Mouse (Mus musculus) kidney, postnatal 36 days (tissue): Measurements from ENCODE around the gene Abcd4.

Experiments used
- DNase-seq, 2 experiments: peaks; one replicate each; pipeline ENCODE4 v3.0.0; 2021 to 2022; ENCODE audit warnings: mixed read lengths in 2 of 2

Gene Abcd4

DNA sequence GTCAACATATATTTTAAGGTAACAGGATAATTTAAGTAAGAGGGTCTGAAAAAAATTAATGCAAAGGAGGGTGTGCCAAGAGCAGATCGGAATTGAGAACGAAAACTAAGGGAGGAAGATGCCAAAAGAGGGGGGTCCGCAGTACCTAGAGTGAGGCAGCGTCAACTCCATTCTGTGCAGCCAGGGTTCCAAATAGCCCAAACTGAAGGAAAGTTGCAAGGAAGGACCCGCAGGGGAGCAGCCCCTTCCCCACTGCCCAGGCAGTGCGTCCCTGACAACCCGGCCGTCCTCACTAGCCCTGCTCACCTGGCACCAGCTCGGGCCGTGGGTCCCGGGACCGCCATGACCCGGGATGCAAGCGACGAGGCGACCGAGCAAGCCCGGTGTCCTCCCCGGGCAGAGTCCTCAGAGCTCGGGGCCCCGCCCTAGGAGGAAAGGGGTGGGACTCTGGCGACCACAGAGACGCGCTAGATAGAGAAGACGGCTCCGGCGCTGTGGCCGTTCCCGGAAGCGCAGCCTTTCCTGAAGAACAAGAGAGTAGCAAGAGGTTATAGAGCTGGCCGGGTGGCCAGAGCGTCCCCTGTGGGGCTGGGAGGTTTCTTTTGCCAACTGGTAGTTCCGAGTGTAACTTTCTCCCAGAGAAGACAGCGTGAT is at the start of gene Abcd4:
Gene Abcd4, minus strand, starts transcription at position 437 of the 654 bp plus-strand sequence.
- peak; percentile 97 to 98 for DNase-seq

GRCm38 (mm10) chr12:84653912-84654311 is 36.7 kb upstream of the Abcd4 start:
- peak; percentile 29 to 79 for DNase-seq

DNA sequence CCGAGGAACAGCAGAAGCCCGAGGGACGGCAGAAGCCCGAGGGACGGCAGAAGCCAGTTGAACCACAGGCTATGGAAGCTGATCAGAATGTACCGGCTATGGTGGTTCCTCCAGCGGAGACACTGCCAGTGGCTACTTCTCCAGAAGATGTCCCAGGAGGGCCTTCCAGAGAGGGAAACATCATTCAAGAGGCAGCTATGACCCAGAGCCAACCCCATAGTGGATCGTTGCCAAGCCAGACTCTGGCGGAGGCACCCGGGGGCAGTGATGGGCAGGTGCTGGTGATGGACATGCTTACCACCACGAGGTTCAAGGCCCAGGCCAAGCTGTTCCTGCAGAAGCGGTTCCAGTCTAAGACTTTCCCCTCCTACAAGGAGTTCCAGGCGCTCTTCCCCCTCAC is 33.0 kb upstream of the Abcd4 start:
- no peak for DNase-seq

- no peak for DNase-seq
Observed at GRCm38 (mm10) chr12:84640654-84641053, 23.4 kb upstream of the Abcd4 start, which contains the start of gene Vrtn. TSS of gene Vrtn (plus strand) at chr12:84641019.

DNA sequence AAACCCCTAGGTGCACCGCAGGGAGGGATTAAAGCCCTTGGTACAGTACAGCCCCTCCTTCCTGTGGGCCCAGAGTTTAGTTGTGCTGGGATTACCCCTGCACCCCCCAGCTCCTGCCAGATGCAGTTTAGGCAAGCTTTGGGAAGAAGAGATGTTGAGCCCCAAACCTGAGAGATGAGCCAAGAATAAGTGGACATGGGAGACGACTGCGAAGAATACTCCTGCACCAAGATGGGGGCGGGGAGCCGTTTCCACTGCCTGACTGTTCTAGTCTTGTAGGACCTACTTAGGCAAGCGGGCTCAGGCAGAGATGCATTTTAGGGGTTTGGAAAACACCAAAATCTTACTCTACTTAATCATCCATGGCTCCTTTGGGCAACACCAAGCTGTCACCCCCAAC is 23.0 kb upstream of the Abcd4 start:
- DNase-seq, result no peak

DNA sequence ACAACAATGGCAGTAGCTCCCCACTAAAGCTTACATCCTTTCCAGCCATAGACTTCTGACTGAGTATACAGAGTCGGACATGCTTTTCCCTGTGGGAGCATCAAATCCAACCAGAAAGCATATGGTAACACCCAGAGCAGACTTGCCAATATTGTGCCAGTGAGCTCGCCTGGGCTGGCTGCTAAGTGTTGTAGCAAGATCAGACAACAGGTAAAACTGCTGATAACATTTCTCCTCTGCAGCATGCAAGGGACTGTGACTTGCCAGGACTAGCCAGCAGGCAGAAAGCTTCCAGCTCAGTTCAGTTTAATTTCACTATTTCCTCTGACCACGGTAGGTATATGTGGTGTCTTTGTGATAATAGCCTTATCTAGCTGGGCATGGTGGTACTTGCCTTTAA is 14.7 kb upstream of the Abcd4 start:
- no peak for DNase-seq

DNA sequence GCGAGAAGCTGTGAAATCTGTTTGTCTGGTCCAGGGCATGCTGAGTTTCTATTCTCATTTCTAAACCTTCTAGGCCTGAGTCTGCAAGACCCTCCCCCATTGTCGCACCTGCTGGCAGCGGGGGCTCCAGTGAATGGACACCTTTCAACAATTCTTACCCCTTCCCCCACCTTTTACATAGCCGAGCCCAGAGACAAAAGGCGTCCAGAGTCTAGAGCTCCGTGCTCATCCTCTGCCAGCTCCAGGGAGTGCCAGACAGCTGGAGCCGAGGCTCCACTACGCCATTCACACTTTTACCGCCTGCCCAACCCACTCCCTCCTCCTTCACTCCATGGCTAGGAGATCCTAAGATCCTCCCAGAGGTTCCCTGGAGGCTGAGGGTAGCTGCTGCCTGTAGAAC is 7.9 kb upstream of the Abcd4 start:
- peak in 1 of 2 experiments; percentile 30 for DNase-seq

DNA sequence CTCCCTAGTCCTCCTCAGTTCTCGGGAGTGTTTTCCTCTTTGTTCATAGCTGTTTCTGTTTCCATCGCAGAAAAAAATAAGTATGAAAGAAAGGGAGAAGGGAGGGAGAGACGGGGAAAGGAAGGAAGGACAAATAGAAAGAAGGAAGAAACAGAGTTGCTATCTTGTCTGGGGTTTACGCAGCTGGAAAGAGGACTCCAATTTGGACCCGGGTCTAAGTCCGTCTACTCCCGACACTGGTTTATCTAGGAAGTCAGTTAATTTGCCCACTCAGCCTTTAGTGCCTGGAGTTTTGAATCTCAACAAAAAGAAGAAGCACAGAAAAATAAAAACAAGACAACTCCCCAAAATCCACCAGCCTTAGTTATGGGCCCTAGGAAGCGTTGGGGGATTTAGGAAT is 7.4 kb upstream of the Abcd4 start:
- DNase-seq, result peak in 1 of 2 experiments; percentile 43

DNA sequence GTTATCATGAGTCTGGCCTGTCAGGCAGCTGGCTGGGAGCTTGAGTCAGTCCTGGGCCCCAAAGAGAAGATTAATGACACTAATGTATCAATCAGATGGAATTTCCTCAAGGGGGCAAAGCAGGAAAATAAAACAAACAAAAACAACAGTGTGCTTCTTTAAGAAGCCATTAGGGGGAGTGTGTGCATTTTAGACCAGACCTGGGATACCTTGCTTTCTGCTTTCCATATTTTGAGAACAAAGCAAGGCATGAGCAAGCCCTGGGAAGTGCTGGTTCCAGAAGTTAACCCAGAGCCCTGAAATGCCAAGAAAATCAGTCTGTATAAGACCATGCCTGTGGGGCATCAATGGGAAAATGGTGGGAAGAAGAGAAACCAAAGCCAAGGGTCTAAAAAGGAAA is 3.8 kb upstream of the Abcd4 start:
- DNase-seq, result peak in 1 of 2 experiments; percentile 17

GRCm38 (mm10) chr12:84617663-84618062 is 450 bp upstream of the Abcd4 start:
- DNase-seq, result peak; percentile 36 to 40

DNA sequence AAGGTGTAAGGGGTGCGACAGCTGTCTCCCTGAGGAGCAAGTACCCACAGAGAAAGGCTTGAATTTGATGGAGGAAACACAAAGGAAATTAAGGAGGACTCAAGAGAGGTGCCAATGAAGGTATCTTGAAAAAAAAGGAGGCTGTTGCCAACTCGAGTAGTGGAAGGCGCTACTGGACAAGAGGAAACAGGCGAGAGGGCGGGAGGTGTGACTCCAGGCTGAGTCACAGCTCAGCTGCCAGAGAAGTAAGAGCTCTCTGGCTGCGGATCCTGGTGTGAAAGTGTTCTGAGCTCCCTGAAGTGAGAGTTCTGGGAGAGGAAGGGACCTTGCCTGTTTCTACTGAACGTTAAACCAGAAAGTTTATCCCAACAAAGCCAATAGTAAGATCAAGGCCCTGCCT is 2.7 kb downstream of the Abcd4 start:
- peak in 1 of 2 experiments; percentile 27 for DNase-seq

GRCm38 (mm10) chr12:84614001-84614400 is 3.2 kb downstream of the Abcd4 start:
- DNase-seq, result peak; percentile 36 to 40

- peak; percentile 80 to 81 for DNase-seq
Observed at GRCm38 (mm10) chr12:84612518-84612917, 4.7 kb downstream of the Abcd4 start.

DNA sequence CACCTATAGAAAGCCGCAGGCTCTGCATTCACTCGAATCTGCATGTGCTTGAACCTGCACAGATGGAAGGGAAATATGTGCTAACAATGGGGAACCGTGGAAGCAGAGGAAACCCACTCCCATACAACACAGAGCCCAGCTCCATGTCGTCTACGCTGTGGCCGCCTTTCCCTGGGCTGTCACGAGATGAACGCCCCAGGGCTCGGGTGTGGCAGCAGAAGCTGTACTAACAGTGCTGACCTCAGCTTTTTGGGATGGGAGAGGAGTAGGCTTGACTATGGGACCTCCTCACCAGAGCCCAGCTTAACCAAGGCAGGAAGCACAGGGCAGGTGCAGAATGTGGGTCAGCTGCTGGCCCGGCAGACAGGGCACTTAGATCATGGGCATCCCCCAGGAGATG is 5.5 kb downstream of the Abcd4 start:
- DNase-seq, result peak in 1 of 2 experiments; percentile 16

- peak; percentile 19 to 68 for DNase-seq
Observed at GRCm38 (mm10) chr12:84605860-84606259, 11.4 kb downstream of the Abcd4 start.

DNA sequence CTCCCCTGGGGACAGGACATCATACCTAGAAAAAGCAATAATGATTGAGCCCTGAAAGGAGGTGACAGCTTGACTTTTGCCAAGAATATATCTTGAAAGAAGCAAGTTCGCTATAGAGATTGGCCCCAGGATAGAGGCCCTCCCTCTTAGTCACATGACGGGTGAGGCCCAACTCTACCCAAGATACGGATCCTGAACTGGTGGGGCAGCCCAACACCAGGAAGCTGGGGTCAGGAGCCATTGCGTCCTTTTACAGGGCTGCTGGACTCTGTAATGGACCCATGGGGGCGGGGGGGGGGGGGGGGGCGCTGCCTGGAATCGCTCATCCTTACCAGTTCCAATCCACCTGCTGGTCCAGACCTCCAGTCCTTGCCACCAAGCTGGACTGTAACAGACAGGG is 13.2 kb downstream of the Abcd4 start:
- DNase-seq, result no peak

GRCm38 (mm10) chr12:84598324-84598723 is 18.9 kb downstream of the Abcd4 start:
- DNase-seq, result no peak

- DNase-seq, result peak; percentile 92 to 98
Observed at GRCm38 (mm10) chr12:84589825-84590761, 27.1 kb downstream of the Abcd4 start.

DNA sequence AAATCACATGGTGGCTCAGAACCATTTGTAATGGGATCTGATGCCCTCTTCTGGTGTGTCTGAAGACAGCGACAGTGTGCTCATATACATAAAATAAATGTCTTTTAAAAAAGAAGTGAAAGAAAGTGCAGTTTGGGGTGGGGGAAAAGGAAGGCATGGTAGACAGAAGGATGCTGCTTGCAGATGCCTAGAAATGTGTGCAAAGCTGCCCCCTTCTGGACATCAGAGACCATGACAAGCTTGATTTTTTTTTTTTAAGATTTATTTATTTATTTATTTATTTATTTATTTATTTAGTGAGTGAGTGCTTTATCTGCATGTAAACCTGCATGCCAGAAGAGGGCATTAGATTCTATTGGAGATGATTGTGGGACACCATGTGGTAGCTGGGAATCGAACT is 35.9 kb downstream of the Abcd4 start:
- DNase-seq, result no peak

- peak; percentile 8 to 9 for DNase-seq
Observed at GRCm38 (mm10) chr12:84578440-84578770, 38.8 kb downstream of the Abcd4 start.

GRCm38 (mm10) chr12:84577768-84578439 is 39.3 kb downstream of the Abcd4 start:
- DNase-seq, result peak in 1 of 2 experiments; percentile 10

DNA sequence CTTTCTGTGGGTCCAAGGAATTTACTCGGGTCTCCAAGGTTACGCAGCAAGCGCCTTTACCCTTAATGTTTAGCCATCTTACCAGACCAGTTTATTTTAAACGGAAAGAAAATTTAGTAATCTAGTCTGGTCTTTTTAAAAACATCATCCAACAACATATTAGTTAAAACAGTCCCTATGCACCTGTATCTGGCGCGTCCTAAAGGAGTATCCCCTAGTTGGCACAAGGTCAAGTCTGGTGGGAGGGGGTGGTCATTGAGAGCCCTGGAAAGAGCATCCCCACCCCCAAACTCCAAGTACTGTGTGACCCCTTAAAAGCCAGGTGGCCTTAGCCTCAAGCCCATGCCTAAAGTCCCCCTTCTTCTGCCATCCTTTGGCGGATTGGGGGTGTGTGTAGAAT is 44.1 kb downstream of the Abcd4 start:
- no peak for DNase-seq

GRCm38 (mm10) chr12:84572341-84572720 is 44.9 kb downstream of the Abcd4 start:
- no peak for DNase-seq
